Mouse (Mus musculus) urinary bladder, adult 18-20 months (tissue): Measurements from ENCODE around the gene Vmn1r139.
"Not testable (repeated sequence)": the region's sequence is repeated elsewhere in the genome, so short reads cannot be mapped to it uniquely, and the experiment has no call there.

Experiments
- DNase-seq, 2 experiments: peaks; one replicate each; pipeline ENCODE4 v3.0.0; 2022; ENCODE audit warnings: low spot score in 2 of 2, mixed read lengths in 2 of 2

The Vmn1r139 gene

GRCm38 (mm10) chr7:22068757-22069156 lies at the start of gene Vmn1r139:
Gene Vmn1r139, plus strand, starts transcription at chr7:22069057.
- DNase-seq = not testable (repeated sequence)

GRCm38 (mm10) chr7:22028797-22029196 lies 40.1 kb upstream of the Vmn1r139 start, which contains the start of gene Vmn1r138:
Gene Vmn1r138, minus strand, starts transcription at chr7:22028897.
- not testable (repeated sequence) for DNase-seq

DNA sequence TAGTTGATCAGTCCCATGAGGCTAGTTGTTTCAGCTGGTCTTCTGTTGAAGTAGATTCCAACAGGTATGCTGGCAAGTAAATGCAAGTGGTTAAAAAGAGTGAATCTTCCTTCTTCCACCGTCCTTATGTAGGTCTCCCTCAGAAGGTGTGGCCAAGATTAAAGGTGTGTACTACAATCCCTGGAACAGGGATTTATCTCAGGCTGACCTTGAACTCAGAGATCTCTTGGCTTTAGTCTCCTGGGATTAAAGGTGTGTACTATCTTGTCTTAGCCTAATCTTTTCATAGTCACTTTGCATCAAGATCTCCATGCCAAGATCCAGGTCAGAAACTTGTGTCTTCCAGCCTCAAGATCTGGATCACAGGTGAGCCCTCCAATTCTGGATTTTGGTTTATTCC lies 12.7 kb upstream of the Vmn1r139 start, which contains the start of gene Gm6176:
Gm6176 (minus strand) TSS at position 101 of the 400 bp plus-strand sequence.
- DNase-seq = not testable (repeated sequence)

GRCm38 (mm10) chr7:22118145-22118544 lies 49.3 kb downstream of the Vmn1r139 start, which contains the start of gene Gm16451:
Gene Gm16451, minus strand, starts transcription at chr7:22118245.
- DNase-seq = not testable (repeated sequence)

DNA sequence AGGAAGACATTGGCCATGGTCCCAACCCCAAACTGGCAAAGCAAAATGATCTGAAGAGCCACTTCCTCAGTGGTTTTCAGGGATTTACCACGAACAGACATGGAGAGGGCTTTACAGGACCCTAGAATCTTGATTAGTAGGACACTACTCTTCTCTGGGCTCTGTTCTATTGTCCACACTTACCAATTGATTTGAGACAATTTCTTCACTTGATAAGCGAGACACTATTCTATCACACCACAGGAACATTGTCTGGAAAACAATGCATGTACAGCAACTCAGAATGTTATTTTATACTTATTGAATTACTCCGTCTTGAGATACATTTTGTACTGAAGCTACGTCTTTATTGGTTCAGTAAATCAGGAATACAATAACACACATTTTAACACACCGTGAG lies 65.8 kb downstream of the Vmn1r139 start, which contains the start of gene Gm10666:
Gm10666 (minus strand) TSS at position 101 of the 400 bp plus-strand sequence.
- DNase-seq = not testable (repeated sequence)
